Mouse (Mus musculus): ENCODE measurements around the gene Rnf182. TPM values are rescaled to one million over a fixed set of nuclear protein-coding genes. Genes with fewer than 3 reads are reported as not detected.

Rnf182 gene
- polyA plus RNA-seq, 1 experiment from 2014 or later, result 10.0 TPM

- DNase-seq (ENCODE audit: low spot score) (no peak), ATAC-seq (replicated peaks; ENCODE audit: low FRiP score) (no peak)
- no peaks in the 10 kb centered on the region for H3K36me3 ChIP-seq (ENCODE audit: control insufficient read depth, insufficient read depth, low read length)
- H3K9ac ChIP-seq (ENCODE audit: low read length), result no peak overlapping the region
- no peaks in the 10 kb centered on the region for H3K27me3 ChIP-seq (ENCODE audit: control insufficient read depth, insufficient read depth, low read length)
- H3K27ac ChIP-seq (ENCODE audit: low read depth, low read length), result no peak overlapping the region
- 95% methylated on average over 5 of the region's 5 CpGs for WGBS
- H3K4me2 ChIP-seq (ENCODE audit: low read depth, low read length, severe bottlenecking), result no peak overlapping the region
- H3K9me3 ChIP-seq (ENCODE audit: control insufficient read depth, low read length), result no peaks in the 10 kb centered on the region
- H3K4me1 ChIP-seq (replicated peaks; ENCODE audit: control insufficient read depth, insufficient read depth, low read length), result no peaks in the 10 kb centered on the region; the same call in 1 of the 2 replicates
- no peak overlapping the region for H3K4me3 ChIP-seq (ENCODE audit: low read depth, low read length)
These were observed 34.8 kb upstream of the Rnf182 start for GRCm38 (mm10) chr13:43580661-43581060.

- H3K27ac ChIP-seq (ENCODE audit: low read depth, low read length), result no peak overlapping the region
- H3K9ac ChIP-seq (ENCODE audit: low read length), result peak overlapping the region; percentile 33; the same call in 1 of the 2 replicates
- H3K27me3 ChIP-seq (ENCODE audit: control insufficient read depth, insufficient read depth, low read length), result no peaks in the 10 kb centered on the region
- ATAC-seq (replicated peaks; ENCODE audit: low FRiP score) (no peak), DNase-seq (ENCODE audit: low spot score) (no peak)
- no peaks in the 10 kb centered on the region for H3K9me3 ChIP-seq (ENCODE audit: control insufficient read depth, low read length)
- H3K36me3 ChIP-seq (ENCODE audit: control insufficient read depth, insufficient read depth, low read length), result no peaks in the 10 kb centered on the region
- H3K4me1 ChIP-seq (replicated peaks; ENCODE audit: control insufficient read depth, insufficient read depth, low read length), result no peaks in the 10 kb centered on the region; the same call in 1 of the 2 replicates
- H3K4me2 ChIP-seq (ENCODE audit: low read depth, low read length, severe bottlenecking), result 0 out of 2 replicates have a peak overlapping the region, but pooled peaks have one; percentile 13
- no peak overlapping the region for H3K4me3 ChIP-seq (ENCODE audit: low read depth, low read length)
- WGBS, result 37% methylated on average over 16 of the region's 16 CpGs
These were observed 32.5 kb upstream of the Rnf182 start for GRCm38 (mm10) chr13:43582961-43583360.

- Histone ChIP-seq H3K4me3 (ENCODE audit: low read depth, low read length) (no peak overlapping the region), H3K27me3 (ENCODE audit: control insufficient read depth, insufficient read depth, low read length) (no peaks in the 10 kb centered on the region), H3K27ac (ENCODE audit: low read depth, low read length) (no peak overlapping the region), H3K4me1 (replicated peaks; ENCODE audit: control insufficient read depth, insufficient read depth, low read length) (no peaks in the 10 kb centered on the region; the same call in 1 of the 2 replicates), H3K9me3 (ENCODE audit: control insufficient read depth, low read length) (no peaks in the 10 kb centered on the region), H3K36me3 (ENCODE audit: control insufficient read depth, insufficient read depth, low read length) (no peaks in the 10 kb centered on the region), H3K4me2 (ENCODE audit: low read depth, low read length, severe bottlenecking) (no peak overlapping the region), H3K9ac (ENCODE audit: low read length) (no peak overlapping the region)
- WGBS, result 63% methylated on average over 8 of the region's 8 CpGs
- ATAC-seq (replicated peaks; ENCODE audit: low FRiP score), result no peak
- DNase-seq (ENCODE audit: low spot score), result no peak
These were observed 32.0 kb upstream of the Rnf182 start for GRCm38 (mm10) chr13:43583504-43583903.

- Histone ChIP-seq H3K9me3 (ENCODE audit: control insufficient read depth, low read length) (no peaks in the 10 kb centered on the region), H3K4me2 (ENCODE audit: low read depth, low read length, severe bottlenecking) (no peak overlapping the region), H3K4me3 (ENCODE audit: low read depth, low read length) (no peak overlapping the region), H3K9ac (ENCODE audit: low read length) (no peak overlapping the region), H3K4me1 (replicated peaks; ENCODE audit: control insufficient read depth, insufficient read depth, low read length) (no peaks in the 10 kb centered on the region; the same call in 1 of the 2 replicates), H3K27ac (ENCODE audit: low read depth, low read length) (no peak overlapping the region), H3K36me3 (ENCODE audit: control insufficient read depth, insufficient read depth, low read length) (no peaks in the 10 kb centered on the region), H3K27me3 (ENCODE audit: control insufficient read depth, insufficient read depth, low read length) (no peaks in the 10 kb centered on the region)
- peak; percentile 29 for DNase-seq (ENCODE audit: low spot score)
- no peak for ATAC-seq (replicated peaks; ENCODE audit: low FRiP score)
- WGBS, result 36% methylated on average over 2 of the region's 2 CpGs
These were observed 30.2 kb upstream of the Rnf182 start for GRCm38 (mm10) chr13:43585335-43585734.

- Histone ChIP-seq H3K4me2 (ENCODE audit: low read depth, low read length, severe bottlenecking) (no peak overlapping the region), H3K9me3 (ENCODE audit: control insufficient read depth, low read length) (no peaks in the 10 kb centered on the region), H3K27me3 (ENCODE audit: control insufficient read depth, insufficient read depth, low read length) (no peaks in the 10 kb centered on the region), H3K27ac (ENCODE audit: low read depth, low read length) (no peak overlapping the region), H3K4me1 (replicated peaks; ENCODE audit: control insufficient read depth, insufficient read depth, low read length) (no peaks in the 10 kb centered on the region; the same call in 1 of the 2 replicates), H3K4me3 (ENCODE audit: low read depth, low read length) (no peak overlapping the region), H3K9ac (ENCODE audit: low read length) (no peak overlapping the region), H3K36me3 (ENCODE audit: control insufficient read depth, insufficient read depth, low read length) (no peaks in the 10 kb centered on the region)
- DNase-seq (ENCODE audit: low spot score) (peak; percentile 45), ATAC-seq (replicated peaks; ENCODE audit: low FRiP score) (no peak)
- WGBS, result 79% methylated on average over 3 of the region's 3 CpGs
These were observed 28.5 kb upstream of the Rnf182 start for GRCm38 (mm10) chr13:43586966-43587365.

GRCm38 (mm10) chr13:43587844-43588840, 27.4 kb upstream of the Rnf182 start:
- Histone ChIP-seq H3K9me3 (ENCODE audit: control insufficient read depth, low read length) (no peaks in the 10 kb centered on the region), H3K9ac (ENCODE audit: low read length) (no peak overlapping the region), H3K4me3 (ENCODE audit: low read depth, low read length) (no peak overlapping the region), H3K4me2 (ENCODE audit: low read depth, low read length, severe bottlenecking) (no peak overlapping the region), H3K4me1 (replicated peaks; ENCODE audit: control insufficient read depth, insufficient read depth, low read length) (no peaks in the 10 kb centered on the region; the same call in 1 of the 2 replicates), H3K36me3 (ENCODE audit: control insufficient read depth, insufficient read depth, low read length) (no peaks in the 10 kb centered on the region), H3K27me3 (ENCODE audit: control insufficient read depth, insufficient read depth, low read length) (no peaks in the 10 kb centered on the region), H3K27ac (ENCODE audit: low read depth, low read length) (no peak overlapping the region)
- ATAC-seq (replicated peaks; ENCODE audit: low FRiP score) (no peak), DNase-seq (ENCODE audit: low spot score) (peak; percentile 22)
- 88% methylated on average over 14 of the region's 14 CpGs for WGBS

GRCm38 (mm10) chr13:43591828-43592680, 23.5 kb upstream of the Rnf182 start:
- no peaks in the 10 kb centered on the region for H3K27me3 ChIP-seq (ENCODE audit: control insufficient read depth, insufficient read depth, low read length)
- H3K27ac ChIP-seq (ENCODE audit: low read depth, low read length), result no peak overlapping the region
- no peak for ATAC-seq (replicated peaks; ENCODE audit: low FRiP score)
- H3K4me1 ChIP-seq (replicated peaks; ENCODE audit: control insufficient read depth, insufficient read depth, low read length), result no peaks in the 10 kb centered on the region
- no peak overlapping the region for H3K4me2 ChIP-seq (ENCODE audit: low read depth, low read length, severe bottlenecking)
- H3K9ac ChIP-seq (ENCODE audit: low read length), result no peak overlapping the region
- H3K4me3 ChIP-seq (ENCODE audit: low read depth, low read length), result no peak overlapping the region
- WGBS, result 69% methylated on average over 28 of the region's 28 CpGs
- H3K9me3 ChIP-seq (ENCODE audit: control insufficient read depth, low read length), result no peaks in the 10 kb centered on the region
- DNase-seq (ENCODE audit: low spot score), result peak; percentile 49
- H3K36me3 ChIP-seq (ENCODE audit: control insufficient read depth, insufficient read depth, low read length), result no peaks in the 10 kb centered on the region

GRCm38 (mm10) chr13:43592681-43593068, 22.8 kb upstream of the Rnf182 start:
- Histone ChIP-seq H3K36me3 (ENCODE audit: control insufficient read depth, insufficient read depth, low read length) (no peaks in the 10 kb centered on the region), H3K4me2 (ENCODE audit: low read depth, low read length, severe bottlenecking) (no peak overlapping the region), H3K27me3 (ENCODE audit: control insufficient read depth, insufficient read depth, low read length) (no peaks in the 10 kb centered on the region), H3K4me3 (ENCODE audit: low read depth, low read length) (no peak overlapping the region), H3K9me3 (ENCODE audit: control insufficient read depth, low read length) (no peaks in the 10 kb centered on the region), H3K4me1 (replicated peaks; ENCODE audit: control insufficient read depth, insufficient read depth, low read length) (no peaks in the 10 kb centered on the region), H3K27ac (ENCODE audit: low read depth, low read length) (no peak overlapping the region), H3K9ac (ENCODE audit: low read length) (no peak overlapping the region)
- 72% methylated on average over 8 of the region's 8 CpGs for WGBS
- no peak for DNase-seq (ENCODE audit: low spot score)
- ATAC-seq (replicated peaks; ENCODE audit: low FRiP score), result no peak
